Comparison of ENCODE assay signal across 16 mouse cellular contexts in genomic region chr13:32080520-32081249, GRCm38 (mm10).
DNase-seq lines count a peak whose midpoint lies in the region; ATAC-seq and TF ChIP-seq lines count a peak whose summit lies in the region.
"Had no signal": no experiment of that assay in that cellular context is flagged by ENCODE, and none has a peak within 500 bp of the region (broad histone marks: within the 10 kb centered on the region; RNA-seq: fewer than 3 reads in every experiment).

No protein-coding gene starts in this region.

- peak; percentile 63 for DNase-seq in adipocyte (ENCODE audit: low spot score)
- DNase-seq in embryo, embryonic 11.5 days (ENCODE audit: low read depth, low spot score), result peak; percentile 54
- DNase-seq in thymus, adult 2 months, result no peak
- no peak for DNase-seq in lung, postnatal 14 days
- DNase-seq in heart, adult 18-20 months, result no peak
- DNase-seq: cerebellum, adult 11-12 months; liver, postnatal 0 days had no signal

- H3K27me3 ChIP-seq in hindbrain, embryonic 13.5 days, result no peaks in the 10 kb centered on the region
- no peaks in the 10 kb centered on the region for H3K27me3 ChIP-seq in hindbrain, embryonic 16.5 days (replicated peaks; ENCODE audit: control insufficient read depth, insufficient read depth, low read length)
- H3K27me3 ChIP-seq in limb, embryonic 13.5 days, result no peaks in the 10 kb centered on the region
- H3K27me3 ChIP-seq in thymus, adult 2 months (ENCODE audit: control insufficient read depth, insufficient read depth, low read length), result no peaks in the 10 kb centered on the region
- H3K27me3 ChIP-seq: embryonic facial prominence, embryonic 12.5 days; forebrain, embryonic 13.5 days; heart, embryonic 12.5 days; megakaryocyte, embryonic 14.5 days; Patski had no signal

- no peak for TF ChIP-seq POLR2A in thymus, adult 2 months (IDR thresholded peaks at IDR 0.05; ENCODE audit: control insufficient read depth, extremely low read depth, insufficient read depth, low read length, poor library complexity)

- H3K4me2 ChIP-seq in hindbrain, embryonic 13.5 days, result no peak overlapping the region
- no peak overlapping the region for H3K4me2 ChIP-seq in hindbrain, embryonic 16.5 days (ENCODE audit: low read length)
- H3K4me2 ChIP-seq in limb, embryonic 13.5 days (replicated peaks), result no peak overlapping the region
- H3K4me2 ChIP-seq: embryonic facial prominence, embryonic 12.5 days; forebrain, embryonic 13.5 days; heart, embryonic 12.5 days; hindbrain, embryonic 14.5 days had no signal

- H3K36me3 ChIP-seq in hindbrain, embryonic 13.5 days, result no peaks in the 10 kb centered on the region
- no peaks in the 10 kb centered on the region for H3K36me3 ChIP-seq in hindbrain, embryonic 16.5 days (ENCODE audit: control insufficient read depth, insufficient read depth, low read length)
- H3K36me3 ChIP-seq in limb, embryonic 13.5 days, result no peaks in the 10 kb centered on the region
- H3K36me3 ChIP-seq in thymus, adult 2 months (ENCODE audit: control insufficient read depth, insufficient read depth, low read length), result no peaks in the 10 kb centered on the region
- H3K36me3 ChIP-seq: embryonic facial prominence, embryonic 12.5 days; heart, embryonic 12.5 days had no signal

- no peak for TF ChIP-seq CTCF in thymus, adult 2 months (IDR thresholded peaks at IDR 0.05; ENCODE audit: borderline replicate concordance, control insufficient read depth, extremely low read depth, insufficient read depth, low read length, poor library complexity)

- H3K9ac ChIP-seq in hindbrain, embryonic 13.5 days, result no peak overlapping the region
- no peak overlapping the region for H3K9ac ChIP-seq in hindbrain, embryonic 16.5 days (ENCODE audit: low read depth, low read length)
- no peak overlapping the region for H3K9ac ChIP-seq in limb, embryonic 13.5 days
- H3K9ac ChIP-seq: embryonic facial prominence, embryonic 12.5 days; forebrain, embryonic 13.5 days; heart, embryonic 12.5 days; hindbrain, embryonic 14.5 days; liver, postnatal 0 days had no signal

- H3K9me3 ChIP-seq in hindbrain, embryonic 13.5 days, result no peaks in the 10 kb centered on the region
- H3K9me3 ChIP-seq in hindbrain, embryonic 16.5 days (ENCODE audit: control insufficient read depth, low read length), result no peaks in the 10 kb centered on the region
- H3K9me3 ChIP-seq in limb, embryonic 13.5 days, result no peaks in the 10 kb centered on the region
- H3K9me3 ChIP-seq: embryonic facial prominence, embryonic 12.5 days; forebrain, embryonic 13.5 days; heart, embryonic 12.5 days; megakaryocyte, embryonic 14.5 days had no signal

- no peak overlapping the region for H3K27ac ChIP-seq in hindbrain, embryonic 13.5 days
- no peak overlapping the region for H3K27ac ChIP-seq in hindbrain, embryonic 16.5 days (ENCODE audit: low read depth, low read length)
- H3K27ac ChIP-seq in limb, embryonic 13.5 days, result peak overlapping the region; percentile 10; the same call in 1 of the 2 replicates
- no peak overlapping the region for H3K27ac ChIP-seq in thymus, adult 2 months (ENCODE audit: control insufficient read depth, insufficient read depth, low read length)
- H3K27ac ChIP-seq: embryonic facial prominence, embryonic 12.5 days; forebrain, embryonic 13.5 days; hindbrain, embryonic 14.5 days had no signal

- ATAC-seq in hindbrain, embryonic 13.5 days (ENCODE audit: low FRiP score), result peak; percentile 52; the same call in 1 of the 2 replicates
- ATAC-seq in hindbrain, embryonic 16.5 days, result no peak
- peak; percentile 57; the same call in 1 of the 2 replicates for ATAC-seq in limb, embryonic 13.5 days (ENCODE audit: low FRiP score, low read depth)
- ATAC-seq: forebrain, embryonic 13.5 days; liver, postnatal 0 days; Patski had no signal

- 48% methylated on average over 6 of the region's 6 CpGs for WGBS in hindbrain, embryonic 13.5 days
- 50% methylated on average over 6 of the region's 6 CpGs for WGBS in hindbrain, embryonic 16.5 days
- WGBS in limb, embryonic 13.5 days, result 16% methylated on average over 6 of the region's 6 CpGs
- WGBS in thymus, adult 2 months, result 83% methylated on average over 6 of the region's 6 CpGs

- H3K4me3 ChIP-seq in hindbrain, embryonic 13.5 days, result no peak overlapping the region
- H3K4me3 ChIP-seq in hindbrain, embryonic 16.5 days (ENCODE audit: low read length), result no peak overlapping the region
- no peak overlapping the region for H3K4me3 ChIP-seq in limb, embryonic 13.5 days
- H3K4me3 ChIP-seq in thymus, adult 2 months (ENCODE audit: control insufficient read depth, insufficient read depth, low read length), result no peak overlapping the region
- H3K4me3 ChIP-seq: embryonic facial prominence, embryonic 12.5 days; forebrain, embryonic 13.5 days; heart, embryonic 12.5 days; megakaryocyte, embryonic 14.5 days had no signal

- no peaks in the 10 kb centered on the region for H3K4me1 ChIP-seq in hindbrain, embryonic 13.5 days (replicated peaks)
- H3K4me1 ChIP-seq in hindbrain, embryonic 16.5 days (ENCODE audit: control insufficient read depth, insufficient read depth, low read depth, low read length), result no peaks in the 10 kb centered on the region
- peaks cover 16% of the 10 kb centered on the region for H3K4me1 ChIP-seq in limb, embryonic 13.5 days
- H3K4me1 ChIP-seq in thymus, adult 2 months (replicated peaks; ENCODE audit: control insufficient read depth, insufficient read depth, low read length), result no peaks in the 10 kb centered on the region
- H3K4me1 ChIP-seq: embryonic facial prominence, embryonic 12.5 days; forebrain, embryonic 13.5 days; heart, embryonic 12.5 days had no signal

Comparison
In these comparisons a context has a peak if more than half of its experiments do, and no peak if none do; other contexts are left out.
1. DNase-seq: peak in adipocyte (single experiment) and embryo, embryonic 11.5 days (single experiment); none in thymus, adult 2 months (single experiment), lung, postnatal 14 days (single experiment) and heart, adult 18-20 months (0 of 2).